Comparison of ENCODE assay signal across 10 mouse cellular contexts in genomic region chrX:153505954-153506353, GRCm38 (mm10). TPM values are rescaled to one million over a fixed set of nuclear protein-coding genes. Genes with fewer than 3 reads are reported as not detected.
DNase-seq lines count a peak whose midpoint lies in the region; ATAC-seq and TF ChIP-seq lines count a peak whose summit lies in the region.
"Had no signal": no experiment of that assay in that cellular context is flagged by ENCODE, and none has a peak within 500 bp of the region (broad histone marks: within the 10 kb centered on the region; RNA-seq: fewer than 3 reads in every experiment).

No protein-coding gene starts in this region.

- no peaks in the 10 kb centered on the region for H3K9me3 ChIP-seq in midbrain, postnatal 0 days (ENCODE audit: low read length)

- H3K36me3 ChIP-seq in midbrain, postnatal 0 days (ENCODE audit: insufficient read depth, low read length) = no peaks in the 10 kb centered on the region

- ATAC-seq in inflammation-experienced regulatory T-cells, adult 6 months = peak; percentile 56
- no peak for ATAC-seq in midbrain, postnatal 0 days (ENCODE audit: low FRiP score)

- H3K4me3 ChIP-seq in midbrain, postnatal 0 days (ENCODE audit: low read depth, low read length) = no peak overlapping the region

- no peak overlapping the region for H3K27ac ChIP-seq in midbrain, postnatal 0 days (ENCODE audit: low read depth, low read length)

- DNase-seq in heart, adult 18-20 months = peak; percentile 14 to 59
- no peak for DNase-seq in heart, postnatal 25 days (ENCODE audit: low spot score)
- DNase-seq in right cerebral cortex, postnatal 25 days = peak; percentile 4
- DNase-seq in right cerebral cortex, postnatal 14 days = no peak
- DNase-seq in cerebellum, adult 9-10 months = peak; percentile 33
- DNase-seq in midbrain, postnatal 0 days (ENCODE audit: low spot score) = no peak
- DNase-seq in Muller cell, postnatal 12 days (ENCODE audit: inconsistent ontology term) = no peak

- intact Hi-C loops in heart, postnatal 25 days (cut with DNase I) = loop anchor here (2.0 kb wide), 1 partner anchor 117 kb away; no protein-coding TSS in a partner anchor

- no peaks in the 10 kb centered on the region for H3K4me1 ChIP-seq in midbrain, postnatal 0 days (ENCODE audit: insufficient read depth, low read length)

- no peak overlapping the region for H3K4me2 ChIP-seq in midbrain, postnatal 0 days (ENCODE audit: low read depth, low read length, poor library complexity, severe bottlenecking)

- no peaks in the 10 kb centered on the region for H3K27me3 ChIP-seq in midbrain, postnatal 0 days (ENCODE audit: insufficient read depth, low read length)

- no peak overlapping the region for H3K9ac ChIP-seq in midbrain, postnatal 0 days (replicated peaks; ENCODE audit: low read length, poor library complexity, severe bottlenecking)

- peak; percentile 52 for TF ChIP-seq CTCF in midbrain, postnatal 0 days (IDR thresholded peaks at IDR 0.05)

- 42% methylated on average over 9 of the region's 9 CpGs for WGBS in midbrain, postnatal 0 days

RNA-seq across cellular contexts. Expression of gene Ubqln2, which starts 7.9 kb away (rescaled TPM):
- total RNA-seq in heart, adult 18-20 months (2021) = 10 to 100 TPM; 23.0 to 27.2 TPM
- 10 to 100 TPM; 22.7 to 26.5 TPM for total RNA-seq in heart, postnatal 25 days (2021)
- 1 to 10 TPM; 3.3 to 5.0 (median 3.3) TPM for polyA plus RNA-seq in inflammation-experienced regulatory T-cells, adult 6 months (2017; shearing (Covaris generic))
- 122 and 142 TPM in 2 replicates for total RNA-seq in midbrain, postnatal 0 days (2014; rRNA removed)
- polyA plus RNA-seq in midbrain, postnatal 0 days (2015; fragmentation: Nextera tagmentation; extraction: Ambion mirVana) = 51.6 and 56.0 TPM in 2 replicates

RNA-seq across cellular contexts. Expression of gene Cypt3, which starts 52.4 kb away (rescaled TPM):
- not detected for total RNA-seq in heart, adult 18-20 months (2021)
- total RNA-seq in heart, postnatal 25 days (2021) = not detected
- not detected for polyA plus RNA-seq in inflammation-experienced regulatory T-cells, adult 6 months (2017; shearing (Covaris generic))
- not detected in 2 replicates for total RNA-seq in midbrain, postnatal 0 days (2014; rRNA removed)
- not detected in 2 replicates for polyA plus RNA-seq in midbrain, postnatal 0 days (2015; fragmentation: Nextera tagmentation; extraction: Ambion mirVana)
- total RNA-seq: gastrocnemius, postnatal 4 days had no signal
- polyA plus RNA-seq: lung, embryonic 16.5 days had no signal

Comparison
In these comparisons a context has a peak if more than half of its experiments do, and no peak if none do; other contexts are left out.
1. DNase-seq: peak in heart, adult 18-20 months (2 of 2), right cerebral cortex, postnatal 25 days (single experiment) and cerebellum, adult 9-10 months (single experiment); none in heart, postnatal 25 days (single experiment), right cerebral cortex, postnatal 14 days (single experiment), midbrain, postnatal 0 days (single experiment) and Muller cell, postnatal 12 days (single experiment).